Mouse (Mus musculus) lung, adult 2 months (tissue): ENCODE data around the gene Ptgdr2.

Experiments
- CTCF ChIP-seq: fragments of 200-500 bp; IDR thresholded peaks from 2 replicates; pipeline ENCODE4 v1.5.1; 2011; ENCODE audit warnings: mild to moderate bottlenecking, low read length, control low read depth; ENCODE audit not compliant: insufficient read depth
- POLR2A ChIP-seq: fragments of 200-500 bp; IDR thresholded peaks from 2 replicates; pipeline ENCODE4 v1.6.1; 2011; ENCODE audit warnings: low read depth, mild to moderate bottlenecking, control low read depth, low read length, borderline replicate concordance; ENCODE audit errors: extremely low read depth

DNA sequence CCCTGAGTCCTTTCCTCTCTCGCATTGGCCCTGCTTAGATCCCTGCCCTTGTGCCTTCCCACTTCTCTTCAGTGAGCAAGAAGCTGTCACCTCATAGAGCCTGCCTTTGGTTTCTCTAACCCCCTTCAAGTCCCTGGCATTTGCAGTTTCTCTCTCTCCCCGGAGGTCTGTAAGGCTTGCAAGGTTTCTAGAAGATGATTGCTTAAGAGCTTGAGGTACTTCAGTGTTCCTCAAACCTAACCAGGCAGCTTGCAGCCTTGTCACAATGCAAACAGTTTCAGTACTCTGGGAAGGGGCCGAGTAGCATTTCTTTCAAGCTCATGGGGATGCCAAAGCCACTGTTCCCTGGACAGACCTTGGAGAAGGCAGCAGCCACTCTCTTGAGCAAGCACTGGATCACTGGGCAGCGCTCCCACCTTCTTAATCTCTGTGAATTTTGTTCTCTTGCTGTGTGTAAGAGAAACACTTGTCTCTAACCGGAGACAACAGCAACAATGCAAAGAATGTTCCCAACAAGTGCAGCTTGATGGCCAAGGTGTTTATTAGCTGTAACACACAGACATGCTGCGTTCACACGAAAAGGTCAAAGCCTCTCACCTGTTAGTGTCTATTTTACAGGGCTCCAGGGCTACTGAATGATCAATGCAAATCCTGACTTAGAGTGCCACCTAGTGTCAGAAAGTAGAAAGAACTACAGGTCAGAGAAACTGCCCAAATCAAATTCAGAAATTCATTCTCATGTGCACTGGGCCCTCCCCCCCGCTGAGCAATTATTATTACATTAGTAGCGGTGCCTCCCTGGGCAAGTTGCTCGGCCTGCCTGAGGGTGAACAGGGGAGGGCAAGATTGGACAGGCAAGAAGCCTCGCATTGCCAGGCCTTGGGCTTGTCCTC, 22.4 kb downstream of the Ptgdr2 start:
- no peak for TF ChIP-seq POLR2A
- peak; percentile 39; the same call in 1 of the 2 replicates for TF ChIP-seq CTCF
